Mouse (Mus musculus) adrenal gland, adult 18-20 months (tissue): ENCODE results near the gene Clcnkb. TPM values are rescaled to one million over a fixed set of nuclear protein-coding genes. Genes with fewer than 3 reads are reported as not detected.

Experiments used
- DNase-seq, 2 experiments: peaks; one replicate each; pipeline ENCODE4 v3.0.0; 2021 to 2022; ENCODE audit warnings: low spot score in 2 of 2
- total RNA-seq, 2 experiments: library from RNA; stranded (reverse); gene quantifications; 1 replicate in 1 of 2; 2 replicates in 1 of 2; pipeline ENCODE4 v1.2.3; 2021

Clcnkb gene
- total RNA-seq, 2 experiments from 2014 or later: not detected

- DNase-seq: peak in 1 of 2 experiments; percentile 48
Measured at GRCm38 (mm10) chr4:141406516-141407299, 9.1 kb downstream of the Clcnkb start.

- DNase-seq: no peak
Measured at GRCm38 (mm10) chr4:141405314-141405622, 10.5 kb downstream of the Clcnkb start.

- peak; percentile 86 to 90 for DNase-seq
Measured at GRCm38 (mm10) chr4:141404518-141405313, 11.1 kb downstream of the Clcnkb start.

GRCm38 (mm10) chr4:141400171-141400570 is 15.6 kb downstream of the Clcnkb start:
- no peak for DNase-seq

GRCm38 (mm10) chr4:141398545-141398944 is 17.3 kb downstream of the Clcnkb start, which contains the start of gene Clcnka:
Clcnka (minus strand) TSS chr4:141398724.
- no peak for DNase-seq

- DNase-seq: no peak
Measured at GRCm38 (mm10) chr4:141397861-141398260, 18.0 kb downstream of the Clcnkb start.

GRCm38 (mm10) chr4:141394751-141395150 is 21.1 kb downstream of the Clcnkb start:
- DNase-seq: no peak

- no peak for DNase-seq
Measured at GRCm38 (mm10) chr4:141391293-141391692, 24.5 kb downstream of the Clcnkb start.

- DNase-seq: no peak
Measured at GRCm38 (mm10) chr4:141389366-141390150, 26.3 kb downstream of the Clcnkb start.

- DNase-seq: no peak
Measured at GRCm38 (mm10) chr4:141387933-141388332, 27.9 kb downstream of the Clcnkb start.

- DNase-seq: peak; percentile 66 to 78
Measured at GRCm38 (mm10) chr4:141387093-141387784, 28.6 kb downstream of the Clcnkb start.

- no peak for DNase-seq
Measured at GRCm38 (mm10) chr4:141386150-141386549, 29.7 kb downstream of the Clcnkb start.

- no peak for DNase-seq
Measured at GRCm38 (mm10) chr4:141385275-141385674, 30.5 kb downstream of the Clcnkb start.

GRCm38 (mm10) chr4:141382406-141382805 is 33.4 kb downstream of the Clcnkb start:
- DNase-seq: no peak

GRCm38 (mm10) chr4:141379674-141380073 is 36.1 kb downstream of the Clcnkb start:
- no peak for DNase-seq

GRCm38 (mm10) chr4:141372426-141372825 is 43.4 kb downstream of the Clcnkb start:
- no peak for DNase-seq

- peak in 1 of 2 experiments; percentile 54 for DNase-seq
Measured at GRCm38 (mm10) chr4:141367997-141368791, 47.6 kb downstream of the Clcnkb start, which contains the start of gene Fam131c. Fam131c (plus strand) TSS chr4:141368220.

- no peak for DNase-seq
Measured at GRCm38 (mm10) chr4:141365876-141366275, 49.9 kb downstream of the Clcnkb start.

- DNase-seq: no peak
Measured at GRCm38 (mm10) chr4:141365126-141365525, 50.7 kb downstream of the Clcnkb start.
